Mouse (Mus musculus) frontal cortex, adult (tissue): ENCODE measurements around the gene Gtf2h1.
"Not testable (repeated sequence)": the region's sequence is repeated elsewhere in the genome, so short reads cannot be mapped to it uniquely, and the experiment has no call there.

ENCODE experiments used
- ATAC-seq: cut with Nextera tagmentation; 2 replicates; pipeline ENCODE4 v1.9.2; 2017; ENCODE audit warnings: mild to moderate bottlenecking, moderate library complexity, mixed read lengths; ENCODE audit not compliant: low TSS enrichment

Gtf2h1 gene

GRCm38 (mm10) chr7:46795287-46796205 is at the start of gene Gtf2h1, which contains the start of gene Hps5:
Gtf2h1 (plus strand) TSS chr7:46796103.
Hps5 (minus strand) TSS chr7:46796064.
- peak; percentile 96 for ATAC-seq

- ATAC-seq, result no peak
These were observed 49.5 kb upstream of the Gtf2h1 start for GRCm38 (mm10) chr7:46746381-46746780.

- no peak for ATAC-seq
These were observed 47.4 kb upstream of the Gtf2h1 start for GRCm38 (mm10) chr7:46748459-46748858.

GRCm38 (mm10) chr7:46751490-46751889 is 44.4 kb upstream of the Gtf2h1 start, which contains the start of gene Saa2:
Saa2 (plus strand) TSS chr7:46751790.
- ATAC-seq, result no peak

GRCm38 (mm10) chr7:46761049-46761795 is 34.7 kb upstream of the Gtf2h1 start:
- ATAC-seq, result no peak

GRCm38 (mm10) chr7:46762601-46763000 is 33.3 kb upstream of the Gtf2h1 start:
- no peak for ATAC-seq

GRCm38 (mm10) chr7:46764672-46765071 is 31.2 kb upstream of the Gtf2h1 start:
- no peak for ATAC-seq

- no peak for ATAC-seq
These were observed 28.5 kb upstream of the Gtf2h1 start for GRCm38 (mm10) chr7:46767371-46767770.

- no peak for ATAC-seq
These were observed 27.5 kb upstream of the Gtf2h1 start for GRCm38 (mm10) chr7:46768451-46768850.

- peak; percentile 72; the same call in 1 of the 2 replicates for ATAC-seq
These were observed 25.2 kb upstream of the Gtf2h1 start for GRCm38 (mm10) chr7:46770706-46771105.

GRCm38 (mm10) chr7:46789177-46789849 is 6.6 kb upstream of the Gtf2h1 start:
- no peak for ATAC-seq

GRCm38 (mm10) chr7:46793871-46794270 is 2.0 kb upstream of the Gtf2h1 start:
- ATAC-seq, result no peak

- peak; percentile 8; the same call in 1 of the 2 replicates for ATAC-seq
These were observed 340 bp downstream of the Gtf2h1 start for GRCm38 (mm10) chr7:46796206-46796679.

GRCm38 (mm10) chr7:46796779-46797178 is 876 bp downstream of the Gtf2h1 start:
- ATAC-seq, result no peak

GRCm38 (mm10) chr7:46810325-46810724 is 14.4 kb downstream of the Gtf2h1 start:
- ATAC-seq, result no peak

- ATAC-seq, result no peak
These were observed 18.1 kb downstream of the Gtf2h1 start for GRCm38 (mm10) chr7:46814012-46814411.

GRCm38 (mm10) chr7:46820876-46821632 is 25.2 kb downstream of the Gtf2h1 start:
- ATAC-seq, result not testable (repeated sequence)

- no peak for ATAC-seq
These were observed 31.3 kb downstream of the Gtf2h1 start for GRCm38 (mm10) chr7:46827046-46827802.

GRCm38 (mm10) chr7:46827803-46828184 is 31.9 kb downstream of the Gtf2h1 start:
- ATAC-seq, result no peak

- no peak for ATAC-seq
These were observed 34.0 kb downstream of the Gtf2h1 start for GRCm38 (mm10) chr7:46829911-46830310.
